Comparison of ENCODE assay signal across 21 mouse cellular contexts in the genomic region with DNA sequence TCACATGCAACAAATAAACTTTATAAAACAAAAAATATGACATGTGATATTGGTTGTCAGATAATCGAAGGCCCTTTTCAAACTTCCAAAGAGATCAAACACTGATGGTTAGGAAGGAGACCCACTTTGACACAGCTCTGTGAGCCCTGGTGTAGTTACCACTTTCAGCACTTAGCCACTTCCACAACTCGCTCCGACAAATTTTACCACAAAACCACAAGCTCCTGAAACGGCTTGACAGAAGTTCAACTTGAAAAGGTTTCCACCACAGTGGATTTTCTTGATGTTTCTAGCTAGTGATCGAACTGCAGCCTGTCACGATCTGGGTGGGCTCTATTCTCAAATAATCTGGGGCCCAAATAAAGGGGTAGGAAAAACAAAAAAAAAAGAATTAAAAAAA.
DNase-seq lines count a peak whose midpoint lies in the region; ATAC-seq lines count a peak whose summit lies in the region.
"Had no signal": no experiment of that assay in that cellular context is flagged by ENCODE, and none has a peak within 500 bp of the region (broad histone marks: within the 10 kb centered on the region; RNA-seq: fewer than 3 reads in every experiment).

No protein-coding gene starts in this region.

- no peaks in the 10 kb centered on the region for H3K9me3 ChIP-seq in lung, embryonic 16.5 days (ENCODE audit: control insufficient read depth, low read length)
- H3K9me3 ChIP-seq: embryonic facial prominence, embryonic 15.5 days; hindbrain, embryonic 13.5 days; midbrain, embryonic 12.5 days; neural tube, embryonic 12.5 days had no signal

- no peaks in the 10 kb centered on the region for H3K36me3 ChIP-seq in lung, embryonic 16.5 days (ENCODE audit: control insufficient read depth, insufficient read depth, low read length)
- H3K36me3 ChIP-seq: embryonic facial prominence, embryonic 15.5 days; hindbrain, embryonic 13.5 days; midbrain, embryonic 12.5 days; neural tube, embryonic 12.5 days had no signal

- intact Hi-C loops in left cerebral cortex, postnatal 10 days (cut with DNase I): no loop called here

- 54% methylated on average over 6 of the region's 6 CpGs for WGBS in lung, embryonic 16.5 days

- no peak for ATAC-seq in lung, embryonic 16.5 days (ENCODE audit: low read depth)
- ATAC-seq in common myeloid progenitor, adult 5-6 weeks (replicated peaks; ENCODE audit: low read depth, poor library complexity, severe bottlenecking): peak; percentile 99
- ATAC-seq in megakaryocyte progenitor cell, adult 5-6 weeks (replicated peaks; ENCODE audit: poor library complexity): peak; percentile 85
- no peak for ATAC-seq in monocyte, adult 5-6 weeks (replicated peaks; ENCODE audit: insufficient number of reproducible peaks, low FRiP score, low TSS enrichment, poor library complexity, severe bottlenecking)
- ATAC-seq: forebrain, postnatal 0 days; inflammation-experienced regulatory T-cells, adult 6 months had no signal

- no peaks in the 10 kb centered on the region for H3K27me3 ChIP-seq in lung, embryonic 16.5 days (ENCODE audit: control insufficient read depth, insufficient read depth, low read depth, low read length)
- H3K27me3 ChIP-seq: embryonic facial prominence, embryonic 15.5 days; hindbrain, embryonic 13.5 days; midbrain, embryonic 12.5 days; neural tube, embryonic 12.5 days had no signal

- no peak for DNase-seq in lung, postnatal 36 days
- peak; percentile 6 for DNase-seq in CD4-positive helper T cell, adult 2 months (ENCODE audit: low read depth, low spot score)
- DNase-seq in left cerebral cortex, postnatal 10 days (ENCODE audit: extremely low spot score in 1 of 2, low spot score in 2 of 2): no peak
- DNase-seq in kidney, postnatal 25 days: no peak
- DNase-seq: adrenal gland, postnatal 36 days; B cell, adult 2 months; embryo, embryonic 11 days; forebrain, postnatal 0 days; gastrocnemius, postnatal 36 days; right cerebral cortex, postnatal 14 days; thymus, postnatal 25 days had no signal

- H3K4me3 ChIP-seq in lung, embryonic 16.5 days (ENCODE audit: low read length): no peak overlapping the region
- H3K4me3 ChIP-seq: embryonic facial prominence, embryonic 15.5 days; hindbrain, embryonic 13.5 days; midbrain, embryonic 12.5 days; neural tube, embryonic 12.5 days had no signal

- H3K4me1 ChIP-seq in lung, embryonic 16.5 days (replicated peaks; ENCODE audit: control insufficient read depth, insufficient read depth, low read length): no peaks in the 10 kb centered on the region
- H3K4me1 ChIP-seq: embryonic facial prominence, embryonic 15.5 days; hindbrain, embryonic 13.5 days; midbrain, embryonic 12.5 days; neural tube, embryonic 12.5 days had no signal

- no peak overlapping the region for H3K9ac ChIP-seq in lung, embryonic 16.5 days (ENCODE audit: low read length)
- H3K9ac ChIP-seq: embryonic facial prominence, embryonic 15.5 days; forebrain, postnatal 0 days; hindbrain, embryonic 13.5 days; midbrain, embryonic 12.5 days; neural tube, embryonic 12.5 days had no signal

- no peak overlapping the region for H3K4me2 ChIP-seq in lung, embryonic 16.5 days (ENCODE audit: low read depth, low read length)
- H3K4me2 ChIP-seq: embryonic facial prominence, embryonic 15.5 days; hindbrain, embryonic 13.5 days; liver, embryonic 11.5 days; midbrain, embryonic 12.5 days; neural tube, embryonic 12.5 days had no signal

- peak overlapping the region; percentile 15 for H3K27ac ChIP-seq in lung, embryonic 16.5 days (ENCODE audit: low read length)
- H3K27ac ChIP-seq: embryonic facial prominence, embryonic 15.5 days; hindbrain, embryonic 13.5 days; midbrain, embryonic 12.5 days; neural tube, embryonic 12.5 days had no signal

Comparison
In these comparisons a context has a peak if more than half of its experiments do, and no peak if none do; other contexts are left out.
1. ATAC-seq: peak in common myeloid progenitor, adult 5-6 weeks (single experiment) and megakaryocyte progenitor cell, adult 5-6 weeks (single experiment); none in lung, embryonic 16.5 days (single experiment) and monocyte, adult 5-6 weeks (single experiment).